Mouse (Mus musculus) lung, embryonic 16.5 days (tissue): ENCODE data around the gene 1700021F05Rik. TPM values are rescaled to one million over a fixed set of nuclear protein-coding genes. Genes with fewer than 3 reads are reported as not detected.

Source experiments
- ATAC-seq: fragments of 200-750 bp; cut with Nextera tagmentation; 2 replicates; pipeline ENCODE4 v1.8.0; 2017; ENCODE audit warnings: low read depth, mild to moderate bottlenecking, moderate library complexity
- H3K27ac ChIP-seq: fragments of 300-500 bp; sonication (generic); 2 replicates; pipeline ENCODE4 v1.5.1; 2014; ENCODE audit warnings: mild to moderate bottlenecking, control low read depth, low read length
- H3K27me3 ChIP-seq: fragments of 300-500 bp; sonication (generic); 2 replicates; pipeline ENCODE4 v1.6.1; 2014; ENCODE audit warnings: low read depth, low read length, mixed read lengths; ENCODE audit not compliant: control insufficient read depth, insufficient read depth
- H3K36me3 ChIP-seq: fragments of 300-500 bp; sonication (generic); 2 replicates; pipeline ENCODE4 v1.6.1; 2014; ENCODE audit warnings: low read length; ENCODE audit not compliant: control insufficient read depth, insufficient read depth
- H3K4me1 ChIP-seq: fragments of 300-500 bp; sonication (generic); replicated peaks from 2 replicates; pipeline ENCODE4 v1.6.1; 2014; ENCODE audit warnings: low read length, mixed read lengths; ENCODE audit not compliant: control insufficient read depth, insufficient read depth
- H3K4me2 ChIP-seq: fragments of 300-500 bp; sonication (generic); 2 replicates; pipeline ENCODE4 v1.6.1; 2014; ENCODE audit warnings: low read depth, low read length, control low read depth
- H3K4me3 ChIP-seq: fragments of 300-500 bp; sonication (generic); 2 replicates; pipeline ENCODE4 v1.5.1; 2014; ENCODE audit warnings: mild to moderate bottlenecking, low read length, control low read depth
- H3K9ac ChIP-seq: fragments of 300-500 bp; sonication (generic); 2 replicates; pipeline ENCODE4 v1.6.1; 2014; ENCODE audit warnings: low read length, control low read depth
- H3K9me3 ChIP-seq: fragments of 300-500 bp; sonication (generic); 2 replicates; pipeline ENCODE4 v1.6.1; 2016; ENCODE audit warnings: low read length; ENCODE audit not compliant: control insufficient read depth
- WGBS: fragments of 180-500 bp; shearing (Covaris S2); extraction: QIAGEN DNeasy Blood & Tissue Kit; methylation state at CpG from one replicate; pipeline ENCODE4 v1.1.7; 2014; 5-methylcytosine and 5-hydroxymethylcytosine counted together
- polyA plus RNA-seq: library from polyadenylated mRNA; unstranded; fragments of >200 nt; fragmentation: Nextera tagmentation; extraction: Ambion mirVana; gene quantifications from 2 replicates; pipeline ENCODE4 v1.2.1, GENCODE M21; 2015

The 1700021F05Rik gene
- polyA plus RNA-seq, 1 experiment from 2014 or later: 49.2 TPM

GRCm38 (mm10) chr10:43577997-43578331 is 37.2 kb upstream of the 1700021F05Rik start, which contains the start of gene Cd24a:
Gene Cd24a (plus strand): TSS chr10:43578284.
- Histone ChIP-seq H3K9me3 (no peaks in the 10 kb centered on the region), H3K4me2 (peak within 1 kb of the TSS; percentile 98), H3K9ac (peak within 1 kb of the TSS; percentile 83), H3K4me3 (peak within 1 kb of the TSS; percentile 66), H3K36me3 (0 out of 2 replicates have a peak, but pooled peaks cover 2% of the 10 kb centered on the region), H3K27me3 (no peaks in the 10 kb centered on the region), H3K4me1 (peaks cover 3% of the 10 kb centered on the region; the same call in 1 of the 2 replicates), H3K27ac (peak within 1 kb of the TSS; percentile 95)
- no peak for ATAC-seq
- under 1% methylated on average over 6 of the region's 6 CpGs for WGBS

- ATAC-seq: peak; percentile 8; the same call in 1 of the 2 replicates
- Histone ChIP-seq H3K4me3 (peak overlapping the region; percentile 66), H3K36me3 (0 out of 2 replicates have a peak, but pooled peaks cover 2% of the 10 kb centered on the region), H3K27me3 (no peaks in the 10 kb centered on the region), H3K9me3 (peaks cover under 1% of the 10 kb centered on the region; the same call in 1 of the 2 replicates), H3K4me2 (peak overlapping the region; percentile 98), H3K4me1 (peaks cover 3% of the 10 kb centered on the region; the same call in 1 of the 2 replicates), H3K9ac (peak overlapping the region; percentile 51), H3K27ac (peak overlapping the region; percentile 50; the same call in 1 of the 2 replicates)
- 18% methylated on average over 19 of the region's 19 CpGs for whole genome bisulfite sequencing
Observed at GRCm38 (mm10) chr10:43577299-43577996, 36.7 kb upstream of the 1700021F05Rik start.

- WGBS: 4% methylated on average over 3 of the region's 3 CpGs
- no peak for ATAC-seq
- Histone ChIP-seq H3K27ac (no peak overlapping the region), H3K36me3 (no peaks in the 10 kb centered on the region), H3K4me3 (no peak overlapping the region), H3K4me1 (no peaks in the 10 kb centered on the region; the same call in 1 of the 2 replicates), H3K27me3 (no peaks in the 10 kb centered on the region), H3K9me3 (peaks cover 8% of the 10 kb centered on the region), H3K4me2 (no peak overlapping the region), H3K9ac (no peak overlapping the region)
Observed at GRCm38 (mm10) chr10:43574956-43575355, 34.2 kb upstream of the 1700021F05Rik start.

GRCm38 (mm10) chr10:43574352-43574751 is 33.6 kb upstream of the 1700021F05Rik start:
- ATAC-seq: no peak
- no peak overlapping the region for H3K4me3 ChIP-seq
- no peaks in the 10 kb centered on the region; the same call in 1 of the 2 replicates for H3K4me1 ChIP-seq
- no peaks in the 10 kb centered on the region for H3K36me3 ChIP-seq
- no peak overlapping the region for H3K27ac ChIP-seq
- H3K4me2 ChIP-seq: no peak overlapping the region
- no peak overlapping the region for H3K9ac ChIP-seq
- H3K27me3 ChIP-seq: no peaks in the 10 kb centered on the region
- 79% methylated on average over 2 of the region's 2 CpGs for WGBS
- peaks cover 8% of the 10 kb centered on the region for H3K9me3 ChIP-seq

- Histone ChIP-seq H3K4me1 (no peaks in the 10 kb centered on the region), H3K27me3 (no peaks in the 10 kb centered on the region), H3K27ac (no peak overlapping the region), H3K4me2 (no peak overlapping the region), H3K9me3 (no peaks in the 10 kb centered on the region), H3K4me3 (no peak overlapping the region), H3K9ac (no peak overlapping the region), H3K36me3 (no peaks in the 10 kb centered on the region)
- ATAC-seq: no peak
- WGBS: 96% methylated on average over 2 of the region's 2 CpGs
Observed at GRCm38 (mm10) chr10:43561311-43561710, 20.5 kb upstream of the 1700021F05Rik start.

- H3K4me3 ChIP-seq: no peak overlapping the region
- no peaks in the 10 kb centered on the region for H3K36me3 ChIP-seq
- H3K27me3 ChIP-seq: no peaks in the 10 kb centered on the region
- no peak overlapping the region for H3K4me2 ChIP-seq
- H3K9me3 ChIP-seq: no peaks in the 10 kb centered on the region
- no peak overlapping the region for H3K9ac ChIP-seq
- no peak overlapping the region for H3K27ac ChIP-seq
- WGBS: 41% methylated on average over 2 of the region's 2 CpGs
- H3K4me1 ChIP-seq: no peaks in the 10 kb centered on the region
- no peak for ATAC-seq
Observed at GRCm38 (mm10) chr10:43560765-43561164, 20.0 kb upstream of the 1700021F05Rik start.

GRCm38 (mm10) chr10:43559313-43559712 is 18.5 kb upstream of the 1700021F05Rik start:
- Histone ChIP-seq H3K27me3 (no peaks in the 10 kb centered on the region), H3K36me3 (no peaks in the 10 kb centered on the region), H3K4me2 (no peak overlapping the region), H3K9ac (no peak overlapping the region), H3K4me1 (no peaks in the 10 kb centered on the region), H3K9me3 (no peaks in the 10 kb centered on the region), H3K27ac (no peak overlapping the region), H3K4me3 (no peak overlapping the region)
- ATAC-seq: no peak
- 64% methylated on average over 11 of the region's 11 CpGs for WGBS

GRCm38 (mm10) chr10:43557630-43558165 is 16.9 kb upstream of the 1700021F05Rik start:
- Histone ChIP-seq H3K4me3 (no peak overlapping the region), H3K4me2 (no peak overlapping the region), H3K36me3 (no peaks in the 10 kb centered on the region), H3K9ac (no peak overlapping the region), H3K27ac (no peak overlapping the region), H3K27me3 (no peaks in the 10 kb centered on the region), H3K9me3 (no peaks in the 10 kb centered on the region), H3K4me1 (no peaks in the 10 kb centered on the region)
- no peak for ATAC-seq
- 80% methylated on average over 5 of the region's 5 CpGs for WGBS

GRCm38 (mm10) chr10:43551388-43551787 is 10.6 kb upstream of the 1700021F05Rik start:
- H3K9me3 ChIP-seq: no peaks in the 10 kb centered on the region
- H3K36me3 ChIP-seq: no peaks in the 10 kb centered on the region
- H3K4me1 ChIP-seq: no peaks in the 10 kb centered on the region
- 21% methylated on average over 3 of the region's 3 CpGs for WGBS
- no peaks in the 10 kb centered on the region for H3K27me3 ChIP-seq
- no peak overlapping the region for H3K9ac ChIP-seq
- ATAC-seq: no peak
- no peak overlapping the region for H3K4me3 ChIP-seq
- H3K4me2 ChIP-seq: no peak overlapping the region
- H3K27ac ChIP-seq: no peak overlapping the region
